Mouse (Mus musculus) neural tube, embryonic 15.5 days (tissue): ENCODE measurements around the gene Abhd15. TPM values are rescaled to one million over a fixed set of nuclear protein-coding genes. Genes with fewer than 3 reads are reported as not detected.
"Not testable (repeated sequence)": the region's sequence is repeated elsewhere in the genome, so short reads cannot be mapped to it uniquely, and the experiment has no call there.

Experiments used
- ATAC-seq: fragments of 200-750 bp; cut with Nextera tagmentation; 2 replicates; pipeline ENCODE4 v1.8.0; 2017; ENCODE audit warnings: mild to moderate bottlenecking, moderate TSS enrichment, moderate library complexity; ENCODE audit not compliant: low FRiP score
- H3K27ac ChIP-seq: fragments of 300-500 bp; sonication (generic); replicated peaks from 2 replicates; pipeline ENCODE4 v1.5.1; 2015; ENCODE audit warnings: mild to moderate bottlenecking, inconsistent platforms
- H3K27me3 ChIP-seq: fragments of 300-500 bp; sonication (generic); replicated peaks from 2 replicates; pipeline ENCODE4 v1.6.1; 2015; ENCODE audit warnings: inconsistent platforms
- H3K36me3 ChIP-seq: fragments of 300-500 bp; sonication (generic); 2 replicates; pipeline ENCODE4 v1.6.1; 2015; ENCODE audit warnings: inconsistent platforms
- H3K4me1 ChIP-seq: fragments of 300-500 bp; sonication (generic); 2 replicates; pipeline ENCODE4 v1.6.1; 2015; ENCODE audit warnings: inconsistent platforms
- H3K4me2 ChIP-seq: fragments of 300-500 bp; sonication (generic); 2 replicates; pipeline ENCODE4 v1.6.1; 2015; ENCODE audit warnings: inconsistent platforms, mild to moderate bottlenecking, moderate library complexity
- H3K4me3 ChIP-seq: fragments of 300-500 bp; sonication (generic); replicated peaks from 2 replicates; pipeline ENCODE4 v1.5.1; 2015; ENCODE audit warnings: mild to moderate bottlenecking, inconsistent platforms
- H3K9ac ChIP-seq: fragments of 300-500 bp; sonication (generic); replicated peaks from 2 replicates; pipeline ENCODE4 v1.6.1; 2015; ENCODE audit warnings: mild to moderate bottlenecking, inconsistent platforms
- H3K9me3 ChIP-seq: fragments of 300-500 bp; sonication (generic); replicated peaks from 2 replicates; pipeline ENCODE4 v1.6.1; 2016; ENCODE audit warnings: inconsistent platforms
- WGBS: fragments of 180-500 bp; shearing (Covaris S2); methylation state at CpG from one replicate; pipeline ENCODE4 v1.1.7; 2015; ENCODE audit warnings: mixed read lengths; 5-methylcytosine and 5-hydroxymethylcytosine counted together
- polyA plus RNA-seq: library from polyadenylated mRNA; unstranded; fragments of >200 nt; fragmentation: Nextera tagmentation; extraction: Ambion mirVana; gene quantifications from 2 replicates; pipeline ENCODE4 v1.2.1, GENCODE M21; 2015

Abhd15 gene
- polyA plus RNA-seq, 1 experiment from 2014 or later = 2.1 TPM

- 6% methylated on average over 39 of the region's 39 CpGs for WGBS
- Histone ChIP-seq H3K27me3 (peaks cover 38% of the 10 kb centered on the region), H3K4me3 (peak within 1 kb of the TSS; percentile 53), H3K9me3 (no peaks in the 10 kb centered on the region), H3K4me2 (peak within 1 kb of the TSS; percentile 98), H3K36me3 (no peaks in the 10 kb centered on the region), H3K27ac (no peak within 1 kb of the TSS), H3K9ac (peak within 1 kb of the TSS; percentile 53), H3K4me1 (peaks cover 41% of the 10 kb centered on the region)
- ATAC-seq = no peak
These were observed 974 bp downstream of the Abhd15 start, which contains the start of gene Trp53i13 for GRCm38 (mm10) chr11:77515637-77516552. Trp53i13 (minus strand) TSS chr11:77515980.

DNA sequence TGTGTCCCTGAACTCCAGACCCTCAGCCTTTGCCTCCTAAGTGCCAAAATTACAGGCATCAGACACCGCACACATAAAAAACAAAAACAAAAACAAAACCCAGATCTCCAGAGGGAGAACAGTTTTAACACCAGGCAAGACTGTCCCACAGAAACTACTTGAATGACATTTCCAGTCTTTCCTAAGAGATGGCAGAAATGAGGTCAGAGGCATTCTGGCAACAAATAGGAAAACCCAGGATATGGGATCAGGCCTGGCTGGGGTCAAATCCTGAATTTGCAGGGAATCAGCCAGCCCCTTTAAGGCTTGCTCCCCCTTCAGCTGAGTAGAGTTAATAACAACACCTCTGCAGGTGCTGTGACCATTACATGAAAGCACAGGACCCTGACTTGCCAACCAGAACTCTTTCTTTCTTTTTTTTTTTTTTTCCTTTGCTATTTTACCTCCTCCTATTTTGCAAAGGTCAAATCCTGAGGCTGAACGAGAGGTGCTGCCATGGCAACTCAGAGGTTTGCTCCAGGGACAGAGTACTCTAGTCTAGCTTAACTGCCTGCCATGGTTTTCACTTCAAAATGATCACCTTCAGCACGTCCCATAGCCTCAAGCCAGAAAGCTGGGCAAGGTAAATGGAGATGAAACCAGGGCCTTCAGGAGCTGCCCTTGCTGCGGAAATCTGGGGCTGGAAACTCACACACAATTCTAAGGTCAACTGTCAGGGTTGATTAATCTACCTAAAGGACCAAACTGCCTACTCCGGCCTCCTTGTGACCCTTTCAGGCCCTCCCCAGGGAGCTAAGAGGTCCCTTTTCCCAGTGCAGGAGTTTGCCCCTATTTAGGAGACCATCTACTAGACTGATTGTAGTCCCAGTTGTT is 1.9 kb downstream of the Abhd15 start:
- Histone ChIP-seq H3K9ac (no peak overlapping the region), H3K4me2 (no peak overlapping the region), H3K36me3 (no peaks in the 10 kb centered on the region), H3K9me3 (no peaks in the 10 kb centered on the region), H3K27me3 (peaks cover 38% of the 10 kb centered on the region), H3K4me1 (peaks cover 41% of the 10 kb centered on the region), H3K27ac (no peak overlapping the region), H3K4me3 (no peak overlapping the region)
- ATAC-seq = no peak
- WGBS = 45% methylated on average over 5 of the region's 5 CpGs

DNA sequence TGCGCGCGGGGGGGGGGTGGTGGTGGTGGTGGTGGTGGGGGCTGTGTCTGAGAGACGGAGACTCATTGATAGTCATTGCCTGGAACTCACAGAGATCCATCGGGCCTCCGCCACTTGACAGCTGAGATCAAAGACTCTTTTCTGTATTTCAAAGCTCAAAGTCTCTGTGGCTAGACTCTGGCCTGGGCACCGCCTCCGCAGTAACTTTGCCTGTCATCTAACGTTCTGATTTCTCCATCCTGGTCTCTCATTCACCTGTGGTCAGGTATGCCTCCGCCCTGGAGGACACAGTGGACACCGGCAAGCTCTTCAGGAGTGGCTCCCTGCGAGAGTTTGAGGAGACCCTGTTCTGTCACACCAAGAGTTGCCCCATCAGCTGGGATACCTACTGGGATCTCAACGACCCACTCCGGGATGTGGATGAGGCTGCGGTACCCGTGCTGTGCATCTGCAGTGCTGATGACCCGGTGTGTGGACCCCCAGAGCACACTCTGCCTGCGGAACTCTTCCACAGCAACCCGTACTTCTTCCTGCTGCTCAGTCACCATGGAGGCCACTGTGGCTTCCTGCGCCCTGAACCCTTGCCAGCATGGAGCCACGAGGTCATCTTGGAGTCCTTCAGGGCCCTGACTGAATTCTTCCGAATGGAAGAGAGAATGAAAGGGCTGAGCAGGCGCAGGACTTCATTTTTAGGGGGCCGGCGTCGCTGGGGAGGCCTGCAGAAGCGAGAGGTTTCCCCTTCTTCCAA is 3.3 kb downstream of the Abhd15 start:
- Histone ChIP-seq H3K4me3 (no peak overlapping the region), H3K27me3 (peaks cover 38% of the 10 kb centered on the region), H3K4me1 (peaks cover 32% of the 10 kb centered on the region), H3K9ac (no peak overlapping the region), H3K9me3 (no peaks in the 10 kb centered on the region), H3K36me3 (no peaks in the 10 kb centered on the region), H3K4me2 (no peak overlapping the region), H3K27ac (no peak overlapping the region)
- ATAC-seq = no peak
- WGBS = 77% methylated on average over 27 of the region's 27 CpGs

GRCm38 (mm10) chr11:77519043-77519442 is 4.1 kb downstream of the Abhd15 start, which contains the start of gene Gm10392:
Gm10392 (minus strand) TSS chr11:77519198.
- no peak for ATAC-seq
- Histone ChIP-seq H3K27ac (no peak within 1 kb of the TSS), H3K36me3 (no peaks in the 10 kb centered on the region), H3K9me3 (no peaks in the 10 kb centered on the region), H3K27me3 (peaks cover 33% of the 10 kb centered on the region), H3K4me3 (no peak within 1 kb of the TSS), H3K9ac (no peak within 1 kb of the TSS), H3K4me1 (peaks cover 25% of the 10 kb centered on the region), H3K4me2 (no peak within 1 kb of the TSS)
- 61% methylated on average over 5 of the region's 5 CpGs for WGBS

DNA sequence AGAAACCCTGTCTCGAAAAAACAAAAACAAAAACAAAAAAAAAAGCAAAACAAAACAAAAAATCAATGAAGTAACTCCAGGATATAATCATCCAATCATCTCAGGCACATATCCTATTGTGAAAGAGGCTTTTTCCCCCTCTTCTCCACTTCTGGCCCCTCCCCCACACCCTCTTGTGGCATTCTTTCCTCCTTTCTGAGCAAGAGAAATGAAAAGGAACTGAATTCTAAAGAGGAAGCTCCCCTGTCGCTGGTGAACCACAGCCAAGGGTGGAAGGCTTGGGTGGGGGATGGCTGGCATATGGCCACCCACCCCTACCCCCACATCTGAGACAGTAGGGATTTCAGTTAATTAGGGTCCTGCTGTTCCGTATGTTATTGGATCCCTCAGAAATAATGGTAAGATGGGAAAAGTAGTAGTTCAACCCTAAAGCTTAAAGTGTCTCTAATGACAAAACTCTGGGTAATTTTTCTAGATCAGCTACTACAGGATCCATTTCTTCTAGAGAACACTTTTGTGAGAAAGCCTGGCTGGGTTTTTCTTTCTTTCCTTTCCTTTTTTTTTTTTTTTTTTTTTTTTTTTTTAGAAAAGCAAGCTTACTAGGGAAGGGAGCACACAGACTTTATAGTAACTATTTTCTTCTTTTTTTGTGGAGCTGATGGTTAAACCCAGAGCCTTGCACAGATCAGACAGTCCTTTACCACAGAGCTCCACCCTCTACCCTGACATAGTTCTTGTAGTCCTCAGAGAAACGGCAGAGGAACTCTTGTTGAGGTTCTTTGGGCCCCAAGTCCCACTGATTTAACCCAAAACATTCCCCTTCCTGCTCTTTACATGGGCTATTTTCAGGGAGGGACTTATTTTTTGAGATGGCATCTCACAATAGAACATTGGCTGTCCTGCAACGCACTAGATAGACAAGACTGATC is 5.9 kb downstream of the Abhd15 start:
- no peak overlapping the region for H3K4me3 ChIP-seq
- H3K27ac ChIP-seq = no peak overlapping the region
- WGBS = 51% methylated on average over 5 of the region's 5 CpGs
- H3K4me1 ChIP-seq = peaks cover 7% of the 10 kb centered on the region
- H3K9ac ChIP-seq = no peak overlapping the region
- H3K9me3 ChIP-seq = no peaks in the 10 kb centered on the region
- ATAC-seq = no peak
- peaks cover 15% of the 10 kb centered on the region for H3K27me3 ChIP-seq
- no peak overlapping the region for H3K4me2 ChIP-seq
- H3K36me3 ChIP-seq = no peaks in the 10 kb centered on the region

GRCm38 (mm10) chr11:77525804-77526486 is 11.0 kb downstream of the Abhd15 start:
- no peak overlapping the region for H3K4me3 ChIP-seq
- no peak overlapping the region for H3K27ac ChIP-seq
- H3K9ac ChIP-seq = no peak overlapping the region
- H3K9me3 ChIP-seq = no peaks in the 10 kb centered on the region
- no peak for ATAC-seq
- no peak overlapping the region for H3K4me2 ChIP-seq
- WGBS = 79% methylated on average over 3 of the region's 3 CpGs
- H3K36me3 ChIP-seq = no peaks in the 10 kb centered on the region
- H3K27me3 ChIP-seq = no peaks in the 10 kb centered on the region
- no peaks in the 10 kb centered on the region for H3K4me1 ChIP-seq

- H3K4me2 ChIP-seq, H3K4me3 ChIP-seq, H3K36me3 ChIP-seq, H3K4me1 ChIP-seq, H3K27ac ChIP-seq, H3K27me3 ChIP-seq, H3K9ac ChIP-seq, ATAC-seq, H3K9me3 ChIP-seq: not testable (repeated sequence)
- WGBS = 86% methylated on average over 3 of the region's 3 CpGs
These were observed 13.5 kb downstream of the Abhd15 start for GRCm38 (mm10) chr11:77528420-77528819.

DNA sequence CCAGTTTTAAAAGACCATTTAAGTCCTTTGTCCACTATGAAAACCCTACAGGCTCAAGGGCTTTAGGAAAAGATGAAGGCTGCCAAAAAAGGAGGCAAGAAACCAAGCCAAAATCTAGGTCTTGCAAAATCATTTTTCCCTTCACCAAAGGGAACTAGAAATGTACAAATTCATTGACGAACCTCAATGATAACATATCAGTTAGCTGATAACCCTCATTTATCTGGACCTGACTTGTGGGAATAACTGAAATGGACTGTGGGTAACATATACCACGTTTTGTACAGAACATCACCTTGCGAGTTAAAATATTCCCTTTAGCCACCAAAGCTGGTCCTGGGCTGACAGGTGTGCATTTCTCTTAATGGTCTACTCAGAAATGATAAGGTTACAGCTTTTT is 14.7 kb downstream of the Abhd15 start:
- no peak overlapping the region for H3K27ac ChIP-seq
- H3K4me1 ChIP-seq = no peaks in the 10 kb centered on the region
- ATAC-seq = no peak
- no peak overlapping the region for H3K4me3 ChIP-seq
- WGBS = 91% methylated on average over 3 of the region's 3 CpGs
- no peaks in the 10 kb centered on the region for H3K9me3 ChIP-seq
- no peak overlapping the region for H3K9ac ChIP-seq
- no peak overlapping the region for H3K4me2 ChIP-seq
- H3K36me3 ChIP-seq = no peaks in the 10 kb centered on the region
- H3K27me3 ChIP-seq = no peaks in the 10 kb centered on the region

DNA sequence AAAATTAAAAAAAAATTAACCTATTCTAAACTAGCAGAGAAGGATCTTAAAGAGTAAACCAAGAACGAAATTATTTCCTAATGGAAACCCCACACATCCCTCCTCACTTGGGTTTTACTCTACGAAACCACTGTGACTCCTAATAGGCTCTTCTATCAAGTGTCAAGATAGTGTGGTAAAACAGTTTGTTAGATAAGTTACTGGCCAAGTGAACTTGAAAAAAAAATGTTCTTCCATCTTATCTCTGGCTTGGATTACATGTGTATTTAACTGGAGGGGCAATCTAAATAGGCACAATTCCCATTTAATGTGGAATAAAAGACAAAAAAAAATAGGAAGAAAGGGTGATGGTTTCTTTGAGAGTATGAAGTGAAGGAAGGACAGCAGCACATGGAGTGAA is 15.9 kb downstream of the Abhd15 start:
- Histone ChIP-seq H3K9ac (no peak overlapping the region), H3K4me1 (no peaks in the 10 kb centered on the region), H3K36me3 (peaks cover 4% of the 10 kb centered on the region; the same call in 1 of the 2 replicates), H3K4me3 (no peak overlapping the region), H3K4me2 (no peak overlapping the region), H3K27me3 (no peaks in the 10 kb centered on the region), H3K9me3 (no peaks in the 10 kb centered on the region), H3K27ac (no peak overlapping the region)
- ATAC-seq = no peak
- 94% methylated on average over 2 of the region's 2 CpGs for WGBS

GRCm38 (mm10) chr11:77532202-77532846 is 17.4 kb downstream of the Abhd15 start:
- Histone ChIP-seq H3K27me3 (no peaks in the 10 kb centered on the region), H3K4me2 (no peak overlapping the region), H3K4me1 (no peaks in the 10 kb centered on the region), H3K9ac (no peak overlapping the region), H3K27ac (no peak overlapping the region), H3K4me3 (no peak overlapping the region), H3K9me3 (no peaks in the 10 kb centered on the region), H3K36me3 (peaks cover 8% of the 10 kb centered on the region)
- no peak for ATAC-seq
- whole genome bisulfite sequencing = 91% methylated on average over 4 of the region's 4 CpGs
